Mouse (Mus musculus): ENCODE measurements around the gene Ppp1r15a.

DNA sequence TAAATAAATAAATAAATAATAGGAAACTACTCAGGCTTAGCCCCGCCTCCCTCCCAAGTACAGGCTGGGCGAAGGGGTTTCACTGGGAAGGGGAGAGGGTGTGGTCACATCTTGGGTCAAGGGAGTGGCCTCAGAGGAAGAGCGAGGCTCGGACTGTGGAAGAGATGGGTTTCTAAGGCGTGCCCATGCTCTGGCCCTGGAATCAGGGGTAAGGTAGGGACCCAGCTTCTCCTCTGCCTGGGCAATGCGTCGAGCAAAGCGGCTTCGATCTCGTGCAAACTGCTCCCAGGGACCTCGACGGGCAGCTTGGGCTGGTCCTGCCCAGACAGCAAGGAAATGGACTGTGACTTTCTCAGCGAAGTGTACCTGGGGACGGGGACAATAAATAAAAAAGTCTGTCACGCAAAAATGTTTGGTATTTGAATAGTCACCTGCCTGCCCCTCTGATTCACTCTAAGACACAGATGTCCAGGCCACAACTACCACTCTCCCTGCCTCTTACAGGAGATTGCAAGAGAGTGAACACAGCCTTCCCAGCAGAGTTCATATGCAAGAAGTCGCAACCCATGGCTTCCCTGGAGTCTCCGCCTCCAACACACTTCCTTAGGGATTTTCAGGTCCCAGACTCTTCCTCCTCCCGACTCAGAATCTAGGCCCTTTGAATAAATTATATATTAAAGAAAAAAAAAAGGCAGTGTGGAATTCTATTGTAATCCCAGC lies 3.0 kb downstream of the Ppp1r15a start:
- TF ChIP-seq POLR2A (IDR thresholded peaks at IDR 0.05; ENCODE audit: low read depth, low read length) = no peak
- no peak for TF ChIP-seq CTCF (conservative IDR thresholded peaks at IDR 0.05; ENCODE audit: insufficient read depth, insufficient read length, low read depth, low read length)
